Mouse (Mus musculus) megakaryocyte, adult 5-6 weeks (primary cell): ENCODE results near the gene Trhr2. TPM values are rescaled to one million over a fixed set of nuclear protein-coding genes. Genes with fewer than 3 reads are reported as not detected.

ENCODE experiments used
- ATAC-seq: 2 replicates; pipeline ENCODE4 v1.8.0; 2016; ENCODE audit warnings: mild to moderate bottlenecking, inconsistent platforms; ENCODE audit not compliant: poor library complexity, severe bottlenecking
- total RNA-seq, 2 experiments: library from RNA; stranded (forward) in 1 of 2; stranded (reverse) in 1 of 2; fragments of 153-499, 151-499 nt in 1 of 2; fragments of 221-1000, 200-1000 nt in 1 of 2; gene quantifications; 2 replicates each; pipeline versions ENCODE4 v1.2.3 to v1.2.4; 2015 to 2017

Trhr2 gene
- total RNA-seq, 2 experiments from 2014 or later = not detected

- ATAC-seq = no peak
Observed at GRCm38 (mm10) chr8:122333531-122333930, 27.0 kb downstream of the Trhr2 start.

GRCm38 (mm10) chr8:122332753-122333506 lies 27.6 kb downstream of the Trhr2 start:
- ATAC-seq = peak; percentile 90

- 0 out of 2 replicates have a peak, but pooled peaks have one; percentile 7 for ATAC-seq
Observed at GRCm38 (mm10) chr8:122331134-122331523, 29.4 kb downstream of the Trhr2 start.

- no peak for ATAC-seq
Observed at GRCm38 (mm10) chr8:122330446-122331133, 30.0 kb downstream of the Trhr2 start.

- ATAC-seq = no peak
Observed at GRCm38 (mm10) chr8:122329553-122330239, 30.9 kb downstream of the Trhr2 start.

- ATAC-seq = no peak
Observed at GRCm38 (mm10) chr8:122329072-122329471, 31.5 kb downstream of the Trhr2 start.

GRCm38 (mm10) chr8:122326114-122326542 lies 34.4 kb downstream of the Trhr2 start:
- no peak for ATAC-seq

- ATAC-seq = no peak
Observed at GRCm38 (mm10) chr8:122325196-122325595, 35.4 kb downstream of the Trhr2 start.

GRCm38 (mm10) chr8:122323951-122324402 lies 36.6 kb downstream of the Trhr2 start:
- ATAC-seq = peak; percentile 16; the same call in 1 of the 2 replicates

- peak; percentile 53 for ATAC-seq
Observed at GRCm38 (mm10) chr8:122322792-122323191, 37.8 kb downstream of the Trhr2 start.

GRCm38 (mm10) chr8:122322126-122322525 lies 38.4 kb downstream of the Trhr2 start:
- no peak for ATAC-seq

GRCm38 (mm10) chr8:122321455-122321921 lies 39.1 kb downstream of the Trhr2 start:
- ATAC-seq = no peak

- ATAC-seq = no peak
Observed at GRCm38 (mm10) chr8:122320541-122320940, 40.0 kb downstream of the Trhr2 start.

GRCm38 (mm10) chr8:122319708-122320075 lies 40.9 kb downstream of the Trhr2 start:
- no peak for ATAC-seq

GRCm38 (mm10) chr8:122319045-122319707 lies 41.4 kb downstream of the Trhr2 start:
- no peak for ATAC-seq

- ATAC-seq = peak; percentile 44
Observed at GRCm38 (mm10) chr8:122317918-122318475, 42.5 kb downstream of the Trhr2 start.

GRCm38 (mm10) chr8:122316402-122316801 lies 44.1 kb downstream of the Trhr2 start:
- no peak for ATAC-seq

GRCm38 (mm10) chr8:122314899-122315496 lies 45.5 kb downstream of the Trhr2 start:
- ATAC-seq = peak; percentile 84

- no peak for ATAC-seq
Observed at GRCm38 (mm10) chr8:122313310-122313709, 47.2 kb downstream of the Trhr2 start.

- ATAC-seq = no peak
Observed at GRCm38 (mm10) chr8:122312553-122312952, 48.0 kb downstream of the Trhr2 start.
